Mouse (Mus musculus) midbrain, embryonic 14.5 days (tissue): ENCODE measurements around the gene Zfp213. TPM values are rescaled to one million over a fixed set of nuclear protein-coding genes. Genes with fewer than 3 reads are reported as not detected.

Experiments used
- polyA plus RNA-seq: library from polyadenylated mRNA; unstranded; fragments of >200 nt; fragmentation: Nextera tagmentation; extraction: Ambion mirVana; gene quantifications from 2 replicates; pipeline ENCODE4 v1.2.1, GENCODE M21; 2014

The Zfp213 gene
- polyA plus RNA-seq, 1 experiment from 2014 or later = 19.1 TPM

Other genes starting within 250 kb of the Zfp213 start
- not detected in 2 replicates for gene Vmn2r115, start 220.5 kb downstream of the Zfp213 start, polyA plus RNA-seq
- gene Vmn2r116, start 179.6 kb downstream of the Zfp213 start, polyA plus RNA-seq = not detected in 2 replicates
- gene Vmn2r117, start 84.5 kb downstream of the Zfp213 start, polyA plus RNA-seq = not detected in 2 replicates
- gene Zfp13, start 35.2 kb upstream of the Zfp213 start, polyA plus RNA-seq = 24.8 and 31.4 TPM in 2 replicates
- not detected in 2 replicates for gene Zscan10, start 36.6 kb upstream of the Zfp213 start, polyA plus RNA-seq
- gene Mmp25, start 81.0 kb upstream of the Zfp213 start, polyA plus RNA-seq = 0.38 and 1.1 TPM in 2 replicates
- 0.26 TPM in 1 of 2 replicates, not detected in the other for gene Bicdl2, start 96.3 kb upstream of the Zfp213 start, polyA plus RNA-seq
- 110 and 150 TPM in 2 replicates for gene Hcfc1r1, start 109.4 kb upstream of the Zfp213 start, polyA plus RNA-seq
- gene Thoc6, start 109.6 kb upstream of the Zfp213 start, polyA plus RNA-seq = 43.9 and 44.9 TPM in 2 replicates
- gene Tnfrsf12a, start 113.2 kb upstream of the Zfp213 start, polyA plus RNA-seq = 1.2 and 1.9 TPM in 2 replicates
- gene Cldn6, start 115.0 kb upstream of the Zfp213 start, polyA plus RNA-seq = not detected in 2 replicates
- 0.50 and 0.92 TPM in 2 replicates for gene Cldn9, start 119.8 kb upstream of the Zfp213 start, polyA plus RNA-seq
- not detected in 2 replicates for gene 1520401A03Rik, start 158.5 kb upstream of the Zfp213 start, polyA plus RNA-seq
- gene Pkmyt1, start 162.1 kb upstream of the Zfp213 start, polyA plus RNA-seq = 16.2 and 18.2 TPM in 2 replicates
- 56.6 and 69.2 TPM in 2 replicates for gene Paqr4, start 176.6 kb upstream of the Zfp213 start, polyA plus RNA-seq
- 0.71 and 0.80 TPM in 2 replicates for gene Kremen2, start 181.6 kb upstream of the Zfp213 start, polyA plus RNA-seq
- 210 and 220 TPM in 2 replicates for gene Flywch1, start 207.4 kb upstream of the Zfp213 start, polyA plus RNA-seq
- 70.7 and 95.4 TPM in 2 replicates for gene Flywch2, start 221.8 kb upstream of the Zfp213 start, polyA plus RNA-seq
- gene Srrm2, start 226.3 kb upstream of the Zfp213 start, polyA plus RNA-seq = 498 and 502 TPM in 2 replicates